Comparison of ENCODE assay signal across 28 mouse cellular contexts in the genomic region with DNA sequence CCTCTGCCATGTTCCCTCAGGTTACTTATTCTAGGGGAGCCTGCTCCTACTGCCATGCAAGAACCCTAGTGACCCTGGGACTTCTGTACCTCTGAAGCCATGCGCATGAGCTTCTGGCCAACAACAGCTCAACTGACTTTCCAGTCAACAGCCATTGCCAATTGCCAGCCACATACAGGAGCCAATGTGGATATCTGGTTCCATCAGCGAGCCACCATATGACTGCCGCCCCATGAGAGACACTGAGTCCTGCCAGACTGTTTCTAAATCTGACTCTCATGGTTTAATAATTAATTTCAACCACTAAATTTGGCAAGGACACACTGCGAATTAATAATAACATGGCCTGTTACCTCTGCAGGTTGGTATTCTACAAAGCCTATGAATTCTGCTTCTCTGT.
DNase-seq lines count a peak whose midpoint lies in the region; ATAC-seq and TF ChIP-seq lines count a peak whose summit lies in the region.
"Had no signal": no experiment of that assay in that cellular context is flagged by ENCODE, and none has a peak within 500 bp of the region (broad histone marks: within the 10 kb centered on the region; RNA-seq: fewer than 3 reads in every experiment).

No protein-coding gene starts in this region.

- peak overlapping the region; percentile 29; the same call in 1 of the 2 replicates for H3K27ac ChIP-seq in forebrain, postnatal 0 days (ENCODE audit: low read depth, low read length)
- no peak overlapping the region for H3K27ac ChIP-seq in forebrain, embryonic 14.5 days (ENCODE audit: low read depth, low read length)
- H3K27ac ChIP-seq in kidney, adult 2 months (ENCODE audit: insufficient read depth, low read depth, low read length) = no peak overlapping the region
- H3K27ac ChIP-seq in kidney, embryonic 14.5 days (ENCODE audit: low read depth, low read length) = no peak overlapping the region
- H3K27ac ChIP-seq in thymus, adult 2 months (ENCODE audit: control insufficient read depth, insufficient read depth, low read length) = peak overlapping the region; percentile 69
- H3K27ac ChIP-seq: embryonic facial prominence, embryonic 13.5 days; hindbrain, embryonic 12.5 days; hindbrain, postnatal 0 days; intestine, embryonic 15.5 days; limb, embryonic 12.5 days; midbrain, embryonic 12.5 days; neural tube, embryonic 13.5 days; stomach, embryonic 15.5 days had no signal

- TF ChIP-seq POLR2A in kidney, adult 2 months (IDR thresholded peaks at IDR 0.05; ENCODE audit: low read depth, low read length) = no peak
- no peak for TF ChIP-seq POLR2A in thymus, adult 2 months (IDR thresholded peaks at IDR 0.05; ENCODE audit: control insufficient read depth, extremely low read depth, insufficient read depth, low read length, poor library complexity)

- no peak for DNase-seq in forebrain, postnatal 0 days
- no peak for DNase-seq in forebrain, embryonic 14.5 days (ENCODE audit: low spot score)
- peak; percentile 32 for DNase-seq in kidney, adult 2 months
- no peak for DNase-seq in thymus, adult 2 months
- DNase-seq in thymus, adult 18-20 months = no peak
- DNase-seq in lung, adult 18-20 months = no peak
- DNase-seq: cerebellum, adult 11 months; cerebellum, adult 9-11 months; heart, adult 18-20 months; heart, postnatal 36 days; kidney, adult 8-10 months; kidney, postnatal 25 days; lung, postnatal 4 days; retina, postnatal 1 day; right cerebral cortex, postnatal 14 days had no signal

- TF ChIP-seq CTCF in forebrain, postnatal 0 days (IDR thresholded peaks at IDR 0.05; ENCODE audit: low read depth) = no peak
- no peak for TF ChIP-seq CTCF in kidney, adult 2 months (conservative IDR thresholded peaks at IDR 0.05; ENCODE audit: insufficient read depth, insufficient read length, low read depth, low read length)
- TF ChIP-seq CTCF in thymus, adult 2 months (IDR thresholded peaks at IDR 0.05; ENCODE audit: borderline replicate concordance, control insufficient read depth, extremely low read depth, insufficient read depth, low read length, poor library complexity) = no peak

- H3K4me3 ChIP-seq in forebrain, postnatal 0 days (ENCODE audit: low read depth, low read length) = no peak overlapping the region
- no peak overlapping the region for H3K4me3 ChIP-seq in forebrain, embryonic 14.5 days (ENCODE audit: low read depth, low read length)
- H3K4me3 ChIP-seq in kidney, adult 2 months (ENCODE audit: insufficient read depth, low read depth, low read length) = no peak overlapping the region
- no peak overlapping the region for H3K4me3 ChIP-seq in kidney, embryonic 14.5 days (ENCODE audit: low read length)
- no peak overlapping the region for H3K4me3 ChIP-seq in thymus, adult 2 months (ENCODE audit: control insufficient read depth, insufficient read depth, low read length)
- H3K4me3 ChIP-seq: embryonic facial prominence, embryonic 13.5 days; erythroblast, embryonic 14.5 days; hindbrain, embryonic 12.5 days; intestine, embryonic 15.5 days; limb, embryonic 12.5 days; megakaryocyte, embryonic 14.5 days; midbrain, embryonic 12.5 days; neural tube, embryonic 13.5 days; stomach, embryonic 15.5 days had no signal

- no peak overlapping the region for H3K9ac ChIP-seq in forebrain, postnatal 0 days
- no peak overlapping the region for H3K9ac ChIP-seq in forebrain, embryonic 14.5 days (ENCODE audit: low read length)
- H3K9ac ChIP-seq in kidney, embryonic 14.5 days (ENCODE audit: low read depth, low read length) = no peak overlapping the region
- H3K9ac ChIP-seq: embryonic facial prominence, embryonic 13.5 days; hindbrain, embryonic 12.5 days; intestine, embryonic 15.5 days; limb, embryonic 12.5 days; midbrain, embryonic 12.5 days; neural tube, embryonic 13.5 days; stomach, embryonic 15.5 days had no signal

- no peaks in the 10 kb centered on the region for H3K27me3 ChIP-seq in forebrain, postnatal 0 days (ENCODE audit: insufficient read depth, low read length)
- no peaks in the 10 kb centered on the region for H3K27me3 ChIP-seq in forebrain, embryonic 14.5 days (replicated peaks; ENCODE audit: control insufficient read depth, insufficient read depth, low read length)
- H3K27me3 ChIP-seq in kidney, adult 2 months (replicated peaks; ENCODE audit: control insufficient read depth, insufficient read depth, low read length) = no peaks in the 10 kb centered on the region
- H3K27me3 ChIP-seq in kidney, embryonic 14.5 days (ENCODE audit: control insufficient read depth, insufficient read depth, low read length) = no peaks in the 10 kb centered on the region
- no peaks in the 10 kb centered on the region for H3K27me3 ChIP-seq in thymus, adult 2 months (ENCODE audit: control insufficient read depth, insufficient read depth, low read length)
- H3K27me3 ChIP-seq: embryonic facial prominence, embryonic 13.5 days; hindbrain, embryonic 12.5 days; intestine, embryonic 15.5 days; limb, embryonic 12.5 days; megakaryocyte, embryonic 14.5 days; midbrain, embryonic 12.5 days; neural tube, embryonic 13.5 days; stomach, embryonic 15.5 days had no signal

- 0 out of 2 replicates have a peak, but pooled peaks cover 8% of the 10 kb centered on the region for H3K4me1 ChIP-seq in forebrain, postnatal 0 days (ENCODE audit: insufficient read depth)
- peaks cover 4% of the 10 kb centered on the region; the same call in 1 of the 2 replicates for H3K4me1 ChIP-seq in forebrain, embryonic 14.5 days (ENCODE audit: control insufficient read depth, insufficient read depth, low read length)
- no peaks in the 10 kb centered on the region for H3K4me1 ChIP-seq in kidney, adult 2 months (ENCODE audit: control insufficient read depth, insufficient read depth, low read length)
- H3K4me1 ChIP-seq in kidney, embryonic 14.5 days (ENCODE audit: control insufficient read depth, insufficient read depth, low read length) = no peaks in the 10 kb centered on the region
- peaks cover 24% of the 10 kb centered on the region for H3K4me1 ChIP-seq in thymus, adult 2 months (replicated peaks; ENCODE audit: control insufficient read depth, insufficient read depth, low read length)
- H3K4me1 ChIP-seq: hindbrain, embryonic 12.5 days; intestine, embryonic 15.5 days; limb, embryonic 12.5 days; midbrain, embryonic 12.5 days; stomach, embryonic 15.5 days had no signal

- 93% methylated on average over 4 of the region's 4 CpGs for WGBS in forebrain, postnatal 0 days
- 95% methylated on average over 4 of the region's 4 CpGs for WGBS in forebrain, embryonic 14.5 days
- WGBS in kidney, adult 2 months = 59% methylated on average over 4 of the region's 4 CpGs
- 93% methylated on average over 4 of the region's 4 CpGs for WGBS in kidney, embryonic 14.5 days
- 97% methylated on average over 4 of the region's 4 CpGs for WGBS in thymus, adult 2 months

- ATAC-seq in forebrain, postnatal 0 days = no peak
- ATAC-seq in forebrain, embryonic 14.5 days = no peak
- ATAC-seq in kidney, embryonic 14.5 days (ENCODE audit: low FRiP score, low TSS enrichment) = no peak
- ATAC-seq: hindbrain, postnatal 0 days; intestine, embryonic 15.5 days; lung, postnatal 0 days had no signal

- H3K9me3 ChIP-seq in forebrain, postnatal 0 days (ENCODE audit: low read length) = no peaks in the 10 kb centered on the region
- no peaks in the 10 kb centered on the region for H3K9me3 ChIP-seq in forebrain, embryonic 14.5 days (replicated peaks; ENCODE audit: control insufficient read depth, low read length)
- H3K9me3 ChIP-seq in kidney, embryonic 14.5 days (ENCODE audit: control insufficient read depth, low read length) = no peaks in the 10 kb centered on the region
- H3K9me3 ChIP-seq: embryonic facial prominence, embryonic 13.5 days; G1E; hindbrain, embryonic 12.5 days; intestine, embryonic 15.5 days; limb, embryonic 12.5 days; megakaryocyte, embryonic 14.5 days; midbrain, embryonic 12.5 days; neural tube, embryonic 13.5 days; stomach, embryonic 15.5 days had no signal

- H3K4me2 ChIP-seq in forebrain, postnatal 0 days (ENCODE audit: low read depth) = no peak overlapping the region; the same call in 1 of the 2 replicates
- no peak overlapping the region for H3K4me2 ChIP-seq in forebrain, embryonic 14.5 days (ENCODE audit: low read length)
- H3K4me2 ChIP-seq in kidney, embryonic 14.5 days (replicated peaks; ENCODE audit: low read depth, low read length) = no peak overlapping the region
- H3K4me2 ChIP-seq: hindbrain, embryonic 12.5 days; intestine, embryonic 15.5 days; limb, embryonic 12.5 days; midbrain, embryonic 12.5 days; neural tube, embryonic 13.5 days; stomach, embryonic 15.5 days had no signal

- no peaks in the 10 kb centered on the region for H3K36me3 ChIP-seq in forebrain, postnatal 0 days (ENCODE audit: insufficient read depth)
- no peaks in the 10 kb centered on the region for H3K36me3 ChIP-seq in forebrain, embryonic 14.5 days (ENCODE audit: control insufficient read depth, insufficient read depth, low read length)
- H3K36me3 ChIP-seq in kidney, adult 2 months (ENCODE audit: control insufficient read depth, insufficient read depth, low read length) = no peaks in the 10 kb centered on the region
- no peaks in the 10 kb centered on the region for H3K36me3 ChIP-seq in kidney, embryonic 14.5 days (ENCODE audit: control insufficient read depth, insufficient read depth, low read length)
- H3K36me3 ChIP-seq in thymus, adult 2 months (ENCODE audit: control insufficient read depth, insufficient read depth, low read length) = no peaks in the 10 kb centered on the region
- H3K36me3 ChIP-seq: embryonic facial prominence, embryonic 13.5 days; G1E; hindbrain, embryonic 12.5 days; intestine, embryonic 15.5 days; limb, embryonic 12.5 days; midbrain, embryonic 12.5 days; neural tube, embryonic 13.5 days; stomach, embryonic 15.5 days had no signal

Comparison
In these comparisons a context has a peak if more than half of its experiments do, and no peak if none do; other contexts are left out.
1. H3K27ac ChIP-seq: peak in forebrain, postnatal 0 days (single experiment) and thymus, adult 2 months (single experiment); none in forebrain, embryonic 14.5 days (single experiment), kidney, adult 2 months (single experiment) and kidney, embryonic 14.5 days (single experiment).